Mouse (Mus musculus): ENCODE measurements around the gene Pitpna. TPM values are rescaled to one million over a fixed set of nuclear protein-coding genes. Genes with fewer than 3 reads are reported as not detected.
A peak's percentile ranks its signal among the peaks of the same experiment; 100 is the strongest.

Pitpna gene
- total RNA-seq (2012; rRNA removed) = 31.3 and 40.3 TPM in 2 replicates

DNA sequence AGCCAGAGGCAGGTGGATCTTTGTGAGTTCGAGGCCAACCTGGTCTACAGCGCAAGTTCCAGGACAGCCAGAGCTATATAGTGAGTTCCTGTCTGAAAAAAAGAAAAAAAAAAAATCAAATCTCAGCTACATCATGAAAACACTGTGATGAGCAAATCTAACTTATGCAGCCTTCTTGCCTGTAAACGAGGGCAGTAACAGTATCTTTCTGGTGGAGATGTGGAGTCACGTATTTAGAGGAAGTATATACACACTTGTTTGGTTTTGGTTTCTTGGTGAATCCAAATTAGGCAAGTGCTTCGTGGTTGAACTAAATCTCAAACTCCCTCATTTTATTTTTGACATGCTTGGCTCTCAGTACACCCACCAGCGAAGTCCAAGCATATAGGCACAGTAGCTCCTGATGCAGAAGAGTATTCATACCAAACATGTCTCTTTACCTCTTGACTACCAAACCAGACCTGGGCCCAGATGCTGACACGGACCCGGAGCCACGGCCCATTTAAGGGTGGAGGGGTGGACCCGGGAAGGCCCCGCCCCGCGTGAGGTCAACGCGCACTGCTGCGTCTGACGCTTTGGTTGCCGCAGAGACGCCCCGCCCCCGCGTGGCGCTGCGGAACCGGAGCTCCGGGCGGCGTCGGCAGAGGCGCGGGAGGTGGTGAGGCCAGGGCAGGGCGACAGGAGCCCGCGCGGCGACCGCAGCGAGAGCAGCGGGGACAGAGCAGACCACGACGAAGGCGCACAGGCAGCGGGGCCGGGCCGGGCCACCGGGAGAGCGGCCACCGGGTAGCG is at the start of gene Pitpna:
Gene Pitpna (plus strand): TSS at position 605 of the 792 bp plus-strand sequence.
- Histone ChIP-seq H3K4me1 (ENCODE audit: control insufficient read depth in 2 of 2, insufficient read depth in 2 of 2, low read length in 2 of 2, poor library complexity in 1 of 2) (peaks cover 0 to 12% of the 10 kb centered on the region in 2 experiments; a peak in 2 of 4 replicates), H3K4me3 (ENCODE audit: insufficient read depth in 1 of 2, low read depth in 1 of 2, low read length in 2 of 2, poor library complexity in 1 of 2, severe bottlenecking in 1 of 2) (peak within 1 kb of the TSS; percentile 83 to 96), H3K9me3 (ENCODE audit: control insufficient read depth, insufficient read depth, low read depth, low read length) (no peaks in the 10 kb centered on the region), H3K27ac (ENCODE audit: insufficient read depth, low read depth, low read length, poor library complexity, severe bottlenecking) (peak within 1 kb of the TSS; percentile 2; the same call in 1 of the 2 replicates), H3K36me3 (ENCODE audit: control insufficient read depth, insufficient read depth, low read length, poor library complexity, severe bottlenecking) (peaks cover 3% of the 10 kb centered on the region; the same call in 1 of the 2 replicates), H3K9ac (ENCODE audit: insufficient read depth, low read depth, low read length, poor library complexity, severe bottlenecking) (peak within 1 kb of the TSS; percentile 83)
- TF ChIP-seq HCFC1 (IDR thresholded peaks at IDR 0.05; ENCODE audit: borderline replicate concordance, insufficient read depth, low read length) (no peak), MAFK (IDR thresholded peaks at IDR 0.05; ENCODE audit: insufficient read depth, low read depth, low read length) (no peak), ZC3H11A (IDR thresholded peaks at IDR 0.05; ENCODE audit: borderline replicate concordance, low read depth, low read length) (no peak)
- DNase-seq (ENCODE audit: low read depth, low spot score) = peak; percentile 79
- in situ Hi-C loops (cut with MboI; ENCODE audit: low sequenced_read_pairs in 2 of 2, unreplicated experiment in 2 of 2) = no loop called here

DNA sequence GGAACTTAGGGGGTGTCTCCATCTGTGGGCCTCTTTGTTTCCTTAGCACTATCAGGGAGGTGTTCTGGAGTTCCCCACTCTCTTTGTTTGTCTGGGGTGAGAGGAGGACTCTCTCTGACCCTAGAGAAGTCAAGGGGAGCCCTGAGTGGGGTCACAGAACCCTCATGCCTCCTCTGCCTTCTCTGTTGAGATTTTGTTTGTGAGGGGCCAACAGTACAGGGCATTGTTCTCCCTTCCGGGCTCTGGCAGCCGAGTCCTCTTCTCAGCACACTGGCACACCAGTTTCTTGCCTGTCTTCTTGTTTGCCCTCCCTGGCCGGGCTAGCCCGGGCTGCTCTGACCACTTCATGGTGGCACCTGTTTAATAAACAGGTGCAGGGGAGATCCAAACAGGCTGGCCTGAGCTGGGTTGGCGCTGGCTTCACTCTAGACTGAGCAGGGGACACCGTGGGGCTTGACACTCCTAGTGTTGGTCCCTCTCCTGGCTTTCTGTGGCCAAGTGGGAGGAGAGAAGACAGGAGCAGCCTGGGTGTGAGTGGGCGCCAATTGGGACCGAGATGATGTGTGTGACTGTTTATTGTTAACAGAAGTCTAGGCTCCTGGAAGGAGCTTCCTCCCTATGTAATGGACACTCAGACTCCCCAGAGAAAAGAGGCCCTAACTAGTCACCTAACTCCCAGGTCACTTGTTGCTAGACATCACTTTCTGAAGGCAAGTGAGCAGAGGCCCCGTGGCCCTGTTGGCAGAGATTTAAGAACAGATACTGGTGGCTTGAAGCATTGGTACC is 49.5 kb upstream of the Pitpna start:
- Histone ChIP-seq H3K36me3 (ENCODE audit: control insufficient read depth, insufficient read depth, low read length, poor library complexity, severe bottlenecking) (peaks cover 4% of the 10 kb centered on the region; the same call in 1 of the 2 replicates), H3K27ac (ENCODE audit: insufficient read depth, low read depth, low read length, poor library complexity, severe bottlenecking) (no peak overlapping the region), H3K9me3 (ENCODE audit: control insufficient read depth, insufficient read depth, low read depth, low read length) (no peaks in the 10 kb centered on the region), H3K9ac (ENCODE audit: insufficient read depth, low read depth, low read length, poor library complexity, severe bottlenecking) (no peak overlapping the region), H3K4me3 (ENCODE audit: insufficient read depth in 1 of 2, low read depth in 1 of 2, low read length in 2 of 2, poor library complexity in 1 of 2, severe bottlenecking in 1 of 2) (no peak overlapping the region), H3K4me1 (ENCODE audit: control insufficient read depth in 2 of 2, insufficient read depth in 2 of 2, low read length in 2 of 2, poor library complexity in 1 of 2) (peaks cover 3 to 4% of the 10 kb centered on the region in 2 experiments; a peak in 1 of 4 replicates)
- no peak for DNase-seq (ENCODE audit: low read depth, low spot score)
- no peak for TF ChIP-seq ZC3H11A (IDR thresholded peaks at IDR 0.05; ENCODE audit: borderline replicate concordance, low read depth, low read length)
- in situ Hi-C loops (cut with MboI; ENCODE audit: low sequenced_read_pairs in 2 of 2, unreplicated experiment in 2 of 2) = no loop called here

DNA sequence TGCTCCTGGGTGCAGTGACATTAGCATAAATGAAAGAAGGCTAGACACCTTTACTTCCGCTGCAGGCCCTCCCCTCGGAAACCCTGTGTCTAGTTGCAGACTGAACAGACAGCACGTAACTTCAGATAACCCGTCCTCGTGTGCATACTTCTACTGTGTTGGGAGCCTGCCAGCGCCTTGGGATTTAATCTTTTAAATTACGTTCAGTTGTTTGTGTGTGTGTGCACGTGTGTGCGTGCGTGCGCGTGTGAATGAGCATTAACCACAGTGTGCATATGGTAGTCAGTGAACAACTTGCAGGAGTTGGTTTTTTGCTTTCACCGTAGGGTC is 49.0 kb upstream of the Pitpna start:
- DNase-seq (ENCODE audit: low read depth, low spot score) = no peak
- TF ChIP-seq ZC3H11A (IDR thresholded peaks at IDR 0.05; ENCODE audit: borderline replicate concordance, low read depth, low read length) = no peak
- Histone ChIP-seq H3K4me1 (ENCODE audit: control insufficient read depth in 2 of 2, insufficient read depth in 2 of 2, low read length in 2 of 2, poor library complexity in 1 of 2) (peaks cover 3 to 4% of the 10 kb centered on the region in 2 experiments; a peak in 1 of 4 replicates), H3K36me3 (ENCODE audit: control insufficient read depth, insufficient read depth, low read length, poor library complexity, severe bottlenecking) (peaks cover 4% of the 10 kb centered on the region; the same call in 1 of the 2 replicates), H3K27ac (ENCODE audit: insufficient read depth, low read depth, low read length, poor library complexity, severe bottlenecking) (no peak overlapping the region), H3K9ac (ENCODE audit: insufficient read depth, low read depth, low read length, poor library complexity, severe bottlenecking) (no peak overlapping the region), H3K4me3 (ENCODE audit: insufficient read depth in 1 of 2, low read depth in 1 of 2, low read length in 2 of 2, poor library complexity in 1 of 2, severe bottlenecking in 1 of 2) (no peak overlapping the region), H3K9me3 (ENCODE audit: control insufficient read depth, insufficient read depth, low read depth, low read length) (no peaks in the 10 kb centered on the region)
- in situ Hi-C loops (cut with MboI; ENCODE audit: low sequenced_read_pairs in 2 of 2, unreplicated experiment in 2 of 2) = no loop called here

DNA sequence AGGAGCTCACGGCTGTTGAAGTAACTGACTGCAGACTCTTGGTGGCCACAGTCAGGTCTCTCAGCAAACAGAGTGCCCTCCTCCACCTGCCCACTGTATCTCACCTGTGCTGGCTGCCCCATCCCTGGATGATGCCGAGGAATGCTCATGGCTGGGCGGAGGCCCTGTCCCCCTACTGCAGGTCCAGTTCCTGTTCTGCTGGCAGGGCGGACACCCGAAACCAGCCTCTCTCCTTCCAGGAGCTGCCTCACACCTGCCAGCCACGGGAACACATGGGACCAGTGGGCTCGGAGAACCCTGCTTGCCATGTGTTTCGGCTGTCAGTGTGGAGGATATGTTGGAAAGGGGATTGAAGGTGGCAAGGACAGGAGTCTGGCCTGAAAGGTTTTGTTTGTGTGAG is 47.7 kb upstream of the Pitpna start:
- H3K36me3 ChIP-seq (ENCODE audit: control insufficient read depth, insufficient read depth, low read length, poor library complexity, severe bottlenecking) = peaks cover 6% of the 10 kb centered on the region; the same call in 1 of the 2 replicates
- TF ChIP-seq HCFC1 (IDR thresholded peaks at IDR 0.05; ENCODE audit: borderline replicate concordance, insufficient read depth, low read length) (no peak), MAFK (IDR thresholded peaks at IDR 0.05; ENCODE audit: insufficient read depth, low read depth, low read length) (no peak), CHD2 (IDR thresholded peaks at IDR 0.05; ENCODE audit: low read depth, low read length) (no peak), ZC3H11A (IDR thresholded peaks at IDR 0.05; ENCODE audit: borderline replicate concordance, low read depth, low read length) (no peak), ZNF384 (IDR thresholded peaks at IDR 0.05; ENCODE audit: low read depth, low read length) (no peak)
- DNase-seq (ENCODE audit: low read depth, low spot score) = no peak
- H3K9me3 ChIP-seq (ENCODE audit: control insufficient read depth, insufficient read depth, low read depth, low read length) = no peaks in the 10 kb centered on the region
- no peak overlapping the region for H3K9ac ChIP-seq (ENCODE audit: insufficient read depth, low read depth, low read length, poor library complexity, severe bottlenecking)
- no peak overlapping the region; a peak in 1 of 4 replicates for H3K4me3 ChIP-seq (ENCODE audit: insufficient read depth in 1 of 2, low read depth in 1 of 2, low read length in 2 of 2, poor library complexity in 1 of 2, severe bottlenecking in 1 of 2)
- in situ Hi-C loops (cut with MboI; ENCODE audit: low sequenced_read_pairs in 2 of 2, unreplicated experiment in 2 of 2) = no loop called here
- H3K27ac ChIP-seq (ENCODE audit: insufficient read depth, low read depth, low read length, poor library complexity, severe bottlenecking) = no peak overlapping the region
- peaks cover 0 to under 1% of the 10 kb centered on the region in 2 experiments; a peak in 1 of 4 replicates for H3K4me1 ChIP-seq (ENCODE audit: control insufficient read depth in 2 of 2, insufficient read depth in 2 of 2, low read length in 2 of 2, poor library complexity in 1 of 2)
